Mouse (Mus musculus) heart, embryonic 12.5 days (tissue): ENCODE data around the gene Amotl2. TPM values are rescaled to one million over a fixed set of nuclear protein-coding genes. Genes with fewer than 3 reads are reported as not detected.
A peak's percentile ranks its signal among the peaks of the same experiment; 100 is the strongest.

ENCODE experiments used
- ATAC-seq: fragments of 200-750 bp; cut with Nextera tagmentation; 2 replicates; pipeline ENCODE4 v1.8.0; 2017; ENCODE audit warnings: moderate TSS enrichment, moderate library complexity; ENCODE audit not compliant: insufficient number of reproducible peaks, low FRiP score
- H3K27ac ChIP-seq: fragments of 300-500 bp; sonication (generic); 2 replicates; pipeline ENCODE4 v1.5.1; 2016; ENCODE audit warnings: mild to moderate bottlenecking, moderate library complexity; ENCODE audit not compliant: poor library complexity, severe bottlenecking
- H3K27me3 ChIP-seq: fragments of 300-500 bp; sonication (generic); replicated peaks from 2 replicates; pipeline ENCODE4 v1.6.1; 2016; ENCODE audit warnings: mild to moderate bottlenecking, moderate library complexity
- H3K36me3 ChIP-seq: fragments of 300-500 bp; sonication (generic); 2 replicates; pipeline ENCODE4 v1.6.1; 2016; ENCODE audit warnings: mild to moderate bottlenecking, moderate library complexity
- H3K4me1 ChIP-seq: fragments of 300-500 bp; sonication (generic); replicated peaks from 2 replicates; pipeline ENCODE4 v1.6.1; 2016; ENCODE audit warnings: mild to moderate bottlenecking
- H3K4me2 ChIP-seq: fragments of 300-500 bp; sonication (generic); 2 replicates; pipeline ENCODE4 v1.6.1; 2016; ENCODE audit warnings: mild to moderate bottlenecking, moderate library complexity
- H3K4me3 ChIP-seq: fragments of 300-500 bp; sonication (generic); 2 replicates; pipeline ENCODE4 v1.5.1; 2016; ENCODE audit warnings: mild to moderate bottlenecking
- H3K9ac ChIP-seq: fragments of 300-500 bp; sonication (generic); 2 replicates; pipeline ENCODE4 v1.6.1; 2016; ENCODE audit warnings: mild to moderate bottlenecking, moderate library complexity
- H3K9me3 ChIP-seq: fragments of 300-500 bp; sonication (generic); replicated peaks from 2 replicates; pipeline ENCODE4 v1.6.1; 2016; ENCODE audit warnings: mild to moderate bottlenecking, moderate library complexity
- WGBS: fragments of 180-500 bp; shearing (Covaris S2); methylation state at CpG from one replicate; pipeline ENCODE4 v1.1.7; 2016; 5-methylcytosine and 5-hydroxymethylcytosine counted together
- polyA plus RNA-seq: library from polyadenylated mRNA; unstranded; fragments of >200 nt; fragmentation: Nextera tagmentation; extraction: Ambion mirVana; gene quantifications from 2 replicates; pipeline ENCODE4 v1.2.1, GENCODE M21; 2016

Gene Amotl2
- 59.2 and 61.6 TPM in 2 replicates for polyA plus RNA-seq

GRCm38 (mm10) chr9:102716481-102717163, at the start of gene Amotl2:
TSS of gene Amotl2 (plus strand) at chr9:102716672.
- Histone ChIP-seq H3K4me1 (peaks cover 52% of the 10 kb centered on the region), H3K27me3 (no peaks in the 10 kb centered on the region), H3K4me3 (peak within 1 kb of the TSS; percentile 84), H3K36me3 (peaks cover 18% of the 10 kb centered on the region), H3K4me2 (peak within 1 kb of the TSS; percentile 76), H3K9ac (peak within 1 kb of the TSS; percentile 97), H3K27ac (peak within 1 kb of the TSS; percentile 99), H3K9me3 (no peaks in the 10 kb centered on the region)
- ATAC-seq: no peak
- 4% methylated on average over 21 of the region's 22 CpGs for WGBS

- no peak overlapping the region for H3K4me2 ChIP-seq
- H3K36me3 ChIP-seq: no peaks in the 10 kb centered on the region
- H3K27me3 ChIP-seq: no peaks in the 10 kb centered on the region
- WGBS: 57% methylated on average over 6 of the region's 6 CpGs
- H3K27ac ChIP-seq: no peak overlapping the region
- ATAC-seq: no peak
- H3K9me3 ChIP-seq: no peaks in the 10 kb centered on the region
- no peak overlapping the region for H3K9ac ChIP-seq
- H3K4me3 ChIP-seq: no peak overlapping the region
- H3K4me1 ChIP-seq: peaks cover 6% of the 10 kb centered on the region
Measured at GRCm38 (mm10) chr9:102668115-102668514, 48.4 kb upstream of the Amotl2 start.

GRCm38 (mm10) chr9:102668906-102669305, 47.6 kb upstream of the Amotl2 start:
- Histone ChIP-seq H3K27me3 (no peaks in the 10 kb centered on the region), H3K9ac (no peak overlapping the region), H3K4me1 (peaks cover 11% of the 10 kb centered on the region), H3K9me3 (no peaks in the 10 kb centered on the region), H3K4me2 (no peak overlapping the region), H3K36me3 (no peaks in the 10 kb centered on the region), H3K4me3 (no peak overlapping the region), H3K27ac (no peak overlapping the region)
- WGBS: 84% methylated on average over 12 of the region's 12 CpGs
- no peak for ATAC-seq

- Histone ChIP-seq H3K9ac (no peak overlapping the region), H3K4me2 (no peak overlapping the region), H3K4me3 (no peak overlapping the region), H3K27me3 (no peaks in the 10 kb centered on the region), H3K36me3 (no peaks in the 10 kb centered on the region), H3K27ac (no peak overlapping the region), H3K9me3 (no peaks in the 10 kb centered on the region), H3K4me1 (peaks cover 37% of the 10 kb centered on the region)
- ATAC-seq: no peak
- WGBS: 52% methylated on average over 7 of the region's 7 CpGs
Measured at GRCm38 (mm10) chr9:102673381-102673780, 43.1 kb upstream of the Amotl2 start.

- Histone ChIP-seq H3K4me2 (no peak overlapping the region), H3K9me3 (no peaks in the 10 kb centered on the region), H3K27ac (no peak overlapping the region), H3K9ac (no peak overlapping the region), H3K4me1 (peaks cover 37% of the 10 kb centered on the region), H3K27me3 (no peaks in the 10 kb centered on the region), H3K36me3 (no peaks in the 10 kb centered on the region), H3K4me3 (no peak overlapping the region)
- no peak for ATAC-seq
- 36% methylated on average over 5 of the region's 5 CpGs for WGBS
Measured at GRCm38 (mm10) chr9:102675922-102676321, 40.5 kb upstream of the Amotl2 start.

GRCm38 (mm10) chr9:102681470-102681869, 35.0 kb upstream of the Amotl2 start:
- no peak for ATAC-seq
- Histone ChIP-seq H3K4me1 (peaks cover 14% of the 10 kb centered on the region), H3K9ac (no peak overlapping the region), H3K4me2 (no peak overlapping the region), H3K27me3 (no peaks in the 10 kb centered on the region), H3K9me3 (no peaks in the 10 kb centered on the region), H3K36me3 (no peaks in the 10 kb centered on the region), H3K27ac (no peak overlapping the region), H3K4me3 (no peak overlapping the region)
- WGBS: 36% methylated on average over 7 of the region's 7 CpGs

GRCm38 (mm10) chr9:102687943-102688342, 28.5 kb upstream of the Amotl2 start:
- Histone ChIP-seq H3K4me1 (peaks cover 32% of the 10 kb centered on the region), H3K36me3 (no peaks in the 10 kb centered on the region), H3K4me2 (no peak overlapping the region), H3K27ac (no peak overlapping the region; the same call in 1 of the 2 replicates), H3K4me3 (no peak overlapping the region), H3K27me3 (no peaks in the 10 kb centered on the region), H3K9ac (no peak overlapping the region), H3K9me3 (no peaks in the 10 kb centered on the region)
- 4% methylated on average over 4 of the region's 4 CpGs for WGBS
- ATAC-seq: no peak; the same call in 1 of the 2 replicates

GRCm38 (mm10) chr9:102689406-102689939, 27.0 kb upstream of the Amotl2 start:
- H3K4me2 ChIP-seq: peak overlapping the region; percentile 98
- H3K27ac ChIP-seq: no peak overlapping the region
- no peaks in the 10 kb centered on the region for H3K9me3 ChIP-seq
- H3K36me3 ChIP-seq: no peaks in the 10 kb centered on the region
- H3K4me1 ChIP-seq: peaks cover 33% of the 10 kb centered on the region
- H3K9ac ChIP-seq: peak overlapping the region; percentile 78
- 9% methylated on average over 13 of the region's 13 CpGs for WGBS
- H3K4me3 ChIP-seq: peak overlapping the region; percentile 66
- H3K27me3 ChIP-seq: no peaks in the 10 kb centered on the region
- ATAC-seq: no peak

- no peak overlapping the region for H3K27ac ChIP-seq
- H3K4me2 ChIP-seq: peak overlapping the region; percentile 98
Measured at GRCm38 (mm10) chr9:102689940-102690642, 26.4 kb upstream of the Amotl2 start.

GRCm38 (mm10) chr9:102690891-102691290, 25.6 kb upstream of the Amotl2 start:
- ATAC-seq: no peak
- Histone ChIP-seq H3K27me3 (no peaks in the 10 kb centered on the region), H3K9ac (peak overlapping the region; percentile 78; the same call in 1 of the 2 replicates), H3K27ac (no peak overlapping the region), H3K9me3 (no peaks in the 10 kb centered on the region), H3K4me2 (peak overlapping the region; percentile 98), H3K4me1 (peaks cover 33% of the 10 kb centered on the region), H3K36me3 (no peaks in the 10 kb centered on the region), H3K4me3 (peak overlapping the region; percentile 66)
- WGBS: 10% methylated on average over 15 of the region's 15 CpGs

More at GRCm38 (mm10) chr9:102689940-102690642, 26.4 kb upstream of the Amotl2 start:
- Histone ChIP-seq H3K4me3 (peak overlapping the region; percentile 66), H3K9me3 (no peaks in the 10 kb centered on the region), H3K27me3 (no peaks in the 10 kb centered on the region), H3K4me1 (peaks cover 33% of the 10 kb centered on the region), H3K36me3 (no peaks in the 10 kb centered on the region), H3K9ac (peak overlapping the region; percentile 78)
- WGBS: under 1% methylated on average over 44 of the region's 44 CpGs
- peak; percentile 30; the same call in 1 of the 2 replicates for ATAC-seq
